8 mouse cellular contexts compared by ENCODE assay signal in the genomic region with DNA sequence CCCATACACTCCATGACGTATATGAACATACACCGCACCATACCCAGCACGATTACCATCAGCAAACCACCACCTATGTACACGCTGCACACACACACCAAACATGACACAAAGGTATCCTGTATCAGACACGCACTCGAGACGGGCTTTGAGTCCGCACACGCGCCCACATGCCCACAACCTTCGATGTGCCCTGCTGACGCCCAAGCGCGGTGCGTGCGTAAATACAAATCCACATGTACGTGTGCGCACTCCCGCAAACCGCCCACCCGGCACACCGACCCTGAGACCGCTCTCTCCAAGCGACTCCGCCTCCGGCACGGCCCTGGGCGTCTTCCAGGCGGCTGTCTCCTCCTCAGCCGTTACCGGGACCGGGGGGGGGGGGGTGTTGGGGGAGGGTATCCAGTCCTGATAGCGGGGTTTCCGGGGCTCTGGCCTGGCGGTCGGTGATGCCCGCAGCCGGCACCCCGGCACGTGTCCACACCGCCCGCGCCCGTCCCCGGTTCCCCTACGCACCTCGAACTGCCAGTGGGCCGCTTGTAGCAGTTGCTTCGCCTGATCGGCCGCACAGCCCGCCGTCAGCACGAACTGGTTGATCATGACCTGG. TPM values are rescaled to one million over a fixed set of nuclear protein-coding genes. Genes with fewer than 3 reads are reported as not detected.
DNase-seq lines count a peak whose midpoint lies in the region; ATAC-seq and TF ChIP-seq lines count a peak whose summit lies in the region.

No protein-coding gene starts in this region.

- no peaks in the 10 kb centered on the region for H3K9me3 ChIP-seq in embryonic facial prominence, embryonic 15.5 days (replicated peaks)
- no peaks in the 10 kb centered on the region for H3K9me3 ChIP-seq in intestine, postnatal 0 days (ENCODE audit: control insufficient read depth)
- no peaks in the 10 kb centered on the region for H3K9me3 ChIP-seq in liver, postnatal 0 days (ENCODE audit: low read length)

- H3K27ac ChIP-seq in layer of hippocampus, adult 2 months: peak overlapping the region; percentile 99
- H3K27ac ChIP-seq in embryonic facial prominence, embryonic 15.5 days (replicated peaks): peak overlapping the region; percentile 100
- peak overlapping the region; percentile 97 for H3K27ac ChIP-seq in intestine, postnatal 0 days (ENCODE audit: low read depth, low read length)
- H3K27ac ChIP-seq in liver, postnatal 0 days (ENCODE audit: low read depth): peak overlapping the region; percentile 97

- 0% methylated on average over 54 of the region's 54 CpGs for WGBS in embryonic facial prominence, embryonic 15.5 days
- WGBS in intestine, postnatal 0 days: 0% methylated on average over 53 of the region's 54 CpGs
- WGBS in liver, postnatal 0 days (ENCODE audit: insufficient replicate concordance): 2% methylated on average over 47 of the region's 54 CpGs

- H3K27me3 ChIP-seq in embryonic facial prominence, embryonic 15.5 days: no peaks in the 10 kb centered on the region
- H3K27me3 ChIP-seq in intestine, postnatal 0 days (replicated peaks; ENCODE audit: control insufficient read depth, insufficient read depth, low read length): no peaks in the 10 kb centered on the region
- no peaks in the 10 kb centered on the region for H3K27me3 ChIP-seq in liver, postnatal 0 days (ENCODE audit: insufficient read depth, low read length)

- ATAC-seq in embryonic facial prominence, embryonic 15.5 days (ENCODE audit: insufficient number of reproducible peaks, low FRiP score, low TSS enrichment, low read depth): peak; percentile 3; the same call in 1 of the 2 replicates
- peak; percentile 8 for ATAC-seq in intestine, postnatal 0 days
- ATAC-seq in liver, postnatal 0 days: peak; percentile 10

- H3K4me3 ChIP-seq in layer of hippocampus, adult 2 months: peak overlapping the region; percentile 100
- H3K4me3 ChIP-seq in embryonic facial prominence, embryonic 15.5 days (replicated peaks): peak overlapping the region; percentile 87
- H3K4me3 ChIP-seq in intestine, postnatal 0 days (ENCODE audit: low read depth, low read length): peak overlapping the region; percentile 87
- H3K4me3 ChIP-seq in liver, postnatal 0 days (ENCODE audit: low read depth, low read length): peak overlapping the region; percentile 87

- peak overlapping the region; percentile 74 for H3K9ac ChIP-seq in embryonic facial prominence, embryonic 15.5 days
- peak overlapping the region; percentile 87 for H3K9ac ChIP-seq in intestine, postnatal 0 days (ENCODE audit: low read depth, low read length)
- H3K9ac ChIP-seq in liver, postnatal 0 days (replicated peaks): peak overlapping the region; percentile 93

- peak in 1 of 2 experiments; percentile 37 for DNase-seq in layer of hippocampus, adult 2 months (ENCODE audit: low spot score in 2 of 2)
- no peak for DNase-seq in layer of hippocampus, postnatal 14 days (ENCODE audit: low spot score in 2 of 2)
- DNase-seq in NIH3T3 (ENCODE audit: low read depth): peak; percentile 65
- DNase-seq in liver, postnatal 0 days: no peak
- peak; percentile 50 to 67 for DNase-seq in right cerebral cortex, adult 2 months (ENCODE audit: low spot score in 2 of 2)
- DNase-seq in urinary bladder, postnatal 36 days (ENCODE audit: low spot score in 2 of 2): no peak

- peak overlapping the region; percentile 71 for H3K4me2 ChIP-seq in embryonic facial prominence, embryonic 15.5 days (replicated peaks)
- peak overlapping the region; percentile 74 for H3K4me2 ChIP-seq in intestine, postnatal 0 days (replicated peaks; ENCODE audit: low read depth)
- H3K4me2 ChIP-seq in liver, postnatal 0 days (ENCODE audit: low read depth, low read length): peak overlapping the region; percentile 86

- peaks cover 48% of the 10 kb centered on the region for H3K4me1 ChIP-seq in embryonic facial prominence, embryonic 15.5 days
- peaks cover 8% of the 10 kb centered on the region for H3K4me1 ChIP-seq in intestine, postnatal 0 days (replicated peaks; ENCODE audit: control insufficient read depth, insufficient read depth, low read length)
- H3K4me1 ChIP-seq in liver, postnatal 0 days (ENCODE audit: insufficient read depth): peaks cover 48% of the 10 kb centered on the region

- peaks cover 24% of the 10 kb centered on the region for H3K36me3 ChIP-seq in embryonic facial prominence, embryonic 15.5 days
- H3K36me3 ChIP-seq in intestine, postnatal 0 days (ENCODE audit: control insufficient read depth, insufficient read depth): peaks cover 24% of the 10 kb centered on the region; the same call in 1 of the 2 replicates
- H3K36me3 ChIP-seq in liver, postnatal 0 days (replicated peaks; ENCODE audit: insufficient read depth, low read length): peaks cover 21% of the 10 kb centered on the region

- no peak for TF ChIP-seq CTCF in layer of hippocampus, adult 2 months (conservative IDR thresholded peaks at IDR 0.05)
- TF ChIP-seq CTCF in intestine, postnatal 0 days (IDR thresholded peaks at IDR 0.05; ENCODE audit: low read depth): no peak
- no peak for TF ChIP-seq CTCF in liver, postnatal 0 days (IDR thresholded peaks at IDR 0.05; ENCODE audit: low read depth)

- TF ChIP-seq EP300 in liver, postnatal 0 days (IDR thresholded peaks at IDR 0.05; ENCODE audit: low read depth): no peak

RNA-seq across cellular contexts. Expression of a gene that starts 0.9 kb away (rescaled TPM):
- 10 to 100 TPM; 95.8 to 96.4 TPM for total RNA-seq in layer of hippocampus, adult 2 months (2021)
- total RNA-seq in layer of hippocampus, postnatal 14 days (2021): 10 to 100 TPM; 80.1 to 84.6 TPM
- 43.8 and 51.3 TPM in 2 replicates for polyA plus RNA-seq in embryonic facial prominence, embryonic 15.5 days (2015; fragmentation: Nextera tagmentation; extraction: Ambion mirVana)
- polyA plus RNA-seq in intestine, postnatal 0 days (2015; fragmentation: Nextera tagmentation; extraction: Ambion mirVana): 22.9 and 24.9 TPM in 2 replicates
- 15.6 and 16.7 TPM in 2 replicates for polyA plus RNA-seq in liver, postnatal 0 days (2015; fragmentation: Nextera tagmentation; extraction: Ambion mirVana)

RNA-seq across cellular contexts. Expression of a gene that starts 6.8 kb away (rescaled TPM):
- 100 to 1,000 TPM; 211 to 212 TPM for total RNA-seq in layer of hippocampus, adult 2 months (2021)
- 100 to 1,000 TPM; 190 to 194 TPM for total RNA-seq in layer of hippocampus, postnatal 14 days (2021)
- polyA plus RNA-seq in embryonic facial prominence, embryonic 15.5 days (2015; fragmentation: Nextera tagmentation; extraction: Ambion mirVana): 84.1 and 87.0 TPM in 2 replicates
- 57.8 and 62.8 TPM in 2 replicates for polyA plus RNA-seq in intestine, postnatal 0 days (2015; fragmentation: Nextera tagmentation; extraction: Ambion mirVana)
- polyA plus RNA-seq in liver, postnatal 0 days (2015; fragmentation: Nextera tagmentation; extraction: Ambion mirVana): 34.8 and 36.7 TPM in 2 replicates

RNA-seq across cellular contexts. Expression of a gene that starts 44.0 kb away (rescaled TPM):
- not detected for total RNA-seq in layer of hippocampus, adult 2 months (2021)
- not detected for total RNA-seq in layer of hippocampus, postnatal 14 days (2021)
- polyA plus RNA-seq in embryonic facial prominence, embryonic 15.5 days (2015; fragmentation: Nextera tagmentation; extraction: Ambion mirVana): 0.32 and 0.63 TPM in 2 replicates
- not detected in 2 replicates for polyA plus RNA-seq in intestine, postnatal 0 days (2015; fragmentation: Nextera tagmentation; extraction: Ambion mirVana)
- polyA plus RNA-seq in liver, postnatal 0 days (2015; fragmentation: Nextera tagmentation; extraction: Ambion mirVana): 0.09 TPM in 1 of 2 replicates, not detected in the other

RNA-seq across cellular contexts. Expression of a gene that starts 59.4 kb away (rescaled TPM):
- 10 to 100 TPM; 79.1 to 79.6 TPM for total RNA-seq in layer of hippocampus, adult 2 months (2021)
- total RNA-seq in layer of hippocampus, postnatal 14 days (2021): 10 to 100 TPM; 75.5 to 77.1 TPM
- 156 and 161 TPM in 2 replicates for polyA plus RNA-seq in embryonic facial prominence, embryonic 15.5 days (2015; fragmentation: Nextera tagmentation; extraction: Ambion mirVana)
- 77.7 and 79.5 TPM in 2 replicates for polyA plus RNA-seq in intestine, postnatal 0 days (2015; fragmentation: Nextera tagmentation; extraction: Ambion mirVana)
- 38.9 and 40.2 TPM in 2 replicates for polyA plus RNA-seq in liver, postnatal 0 days (2015; fragmentation: Nextera tagmentation; extraction: Ambion mirVana)

Comparison
In these comparisons a context has a peak if more than half of its experiments do, and no peak if none do; other contexts are left out.
1. DNase-seq: peak in NIH3T3 (single experiment) and right cerebral cortex, adult 2 months (2 of 2); none in layer of hippocampus, postnatal 14 days (0 of 2), liver, postnatal 0 days (single experiment) and urinary bladder, postnatal 36 days (0 of 2).
2. Peak in every context shown above with its lines, with median percentiles within 50 percentile points of each other: H3K27ac ChIP-seq, H3K4me3 ChIP-seq, ATAC-seq, H3K4me2 ChIP-seq and H3K9ac ChIP-seq.